Mouse (Mus musculus): ENCODE measurements around the gene Rassf8. TPM values are rescaled to one million over a fixed set of nuclear protein-coding genes. Genes with fewer than 3 reads are reported as not detected.
A peak's percentile ranks its signal among the peaks of the same experiment; 100 is the strongest.

Gene Rassf8
- total RNA-seq (2017) = 9.4 and 17.6 TPM in 2 replicates

- ATAC-seq (replicated peaks in 1 of 2; ENCODE audit: insufficient read depth in 1 of 2, low FRiP score in 2 of 2, low TSS enrichment in 1 of 2, low read depth in 1 of 2, poor library complexity in 2 of 2, severe bottlenecking in 2 of 2) = peak; percentile 84 to 85
Observed at GRCm38 (mm10) chr6:145746132-145746849, at the start of gene Rassf8. Gene Rassf8, plus strand, starts transcription at chr6:145746748.

- ATAC-seq (replicated peaks in 1 of 2; ENCODE audit: insufficient read depth in 1 of 2, low FRiP score in 2 of 2, low TSS enrichment in 1 of 2, low read depth in 1 of 2, poor library complexity in 2 of 2, severe bottlenecking in 2 of 2) = no peak
Observed at GRCm38 (mm10) chr6:145701021-145701540, 45.5 kb upstream of the Rassf8 start.

GRCm38 (mm10) chr6:145703667-145704066 lies 42.9 kb upstream of the Rassf8 start:
- ATAC-seq (replicated peaks in 1 of 2; ENCODE audit: insufficient read depth in 1 of 2, low FRiP score in 2 of 2, low TSS enrichment in 1 of 2, low read depth in 1 of 2, poor library complexity in 2 of 2, severe bottlenecking in 2 of 2) = no peak

GRCm38 (mm10) chr6:145709956-145710720 lies 36.4 kb upstream of the Rassf8 start:
- ATAC-seq (replicated peaks in 1 of 2; ENCODE audit: insufficient read depth in 1 of 2, low FRiP score in 2 of 2, low TSS enrichment in 1 of 2, low read depth in 1 of 2, poor library complexity in 2 of 2, severe bottlenecking in 2 of 2) = no peak

- ATAC-seq (replicated peaks in 1 of 2; ENCODE audit: insufficient read depth in 1 of 2, low FRiP score in 2 of 2, low TSS enrichment in 1 of 2, low read depth in 1 of 2, poor library complexity in 2 of 2, severe bottlenecking in 2 of 2) = no peak
Observed at GRCm38 (mm10) chr6:145710797-145711196, 35.8 kb upstream of the Rassf8 start.

GRCm38 (mm10) chr6:145711320-145711719 lies 35.2 kb upstream of the Rassf8 start:
- ATAC-seq (replicated peaks in 1 of 2; ENCODE audit: insufficient read depth in 1 of 2, low FRiP score in 2 of 2, low TSS enrichment in 1 of 2, low read depth in 1 of 2, poor library complexity in 2 of 2, severe bottlenecking in 2 of 2) = no peak

- no peak for ATAC-seq (replicated peaks in 1 of 2; ENCODE audit: insufficient read depth in 1 of 2, low FRiP score in 2 of 2, low TSS enrichment in 1 of 2, low read depth in 1 of 2, poor library complexity in 2 of 2, severe bottlenecking in 2 of 2)
Observed at GRCm38 (mm10) chr6:145713241-145714114, 33.1 kb upstream of the Rassf8 start.

GRCm38 (mm10) chr6:145714131-145714530 lies 32.4 kb upstream of the Rassf8 start:
- no peak for ATAC-seq (replicated peaks in 1 of 2; ENCODE audit: insufficient read depth in 1 of 2, low FRiP score in 2 of 2, low TSS enrichment in 1 of 2, low read depth in 1 of 2, poor library complexity in 2 of 2, severe bottlenecking in 2 of 2)

- ATAC-seq (replicated peaks in 1 of 2; ENCODE audit: insufficient read depth in 1 of 2, low FRiP score in 2 of 2, low TSS enrichment in 1 of 2, low read depth in 1 of 2, poor library complexity in 2 of 2, severe bottlenecking in 2 of 2) = no peak
Observed at GRCm38 (mm10) chr6:145722596-145722995, 24.0 kb upstream of the Rassf8 start.

GRCm38 (mm10) chr6:145723131-145723863 lies 23.3 kb upstream of the Rassf8 start:
- no peak for ATAC-seq (replicated peaks in 1 of 2; ENCODE audit: insufficient read depth in 1 of 2, low FRiP score in 2 of 2, low TSS enrichment in 1 of 2, low read depth in 1 of 2, poor library complexity in 2 of 2, severe bottlenecking in 2 of 2)

GRCm38 (mm10) chr6:145725849-145726248 lies 20.7 kb upstream of the Rassf8 start:
- no peak for ATAC-seq (replicated peaks in 1 of 2; ENCODE audit: insufficient read depth in 1 of 2, low FRiP score in 2 of 2, low TSS enrichment in 1 of 2, low read depth in 1 of 2, poor library complexity in 2 of 2, severe bottlenecking in 2 of 2)

- no peak for ATAC-seq (replicated peaks in 1 of 2; ENCODE audit: insufficient read depth in 1 of 2, low FRiP score in 2 of 2, low TSS enrichment in 1 of 2, low read depth in 1 of 2, poor library complexity in 2 of 2, severe bottlenecking in 2 of 2)
Observed at GRCm38 (mm10) chr6:145726986-145727385, 19.6 kb upstream of the Rassf8 start.

- no peak for ATAC-seq (replicated peaks in 1 of 2; ENCODE audit: insufficient read depth in 1 of 2, low FRiP score in 2 of 2, low TSS enrichment in 1 of 2, low read depth in 1 of 2, poor library complexity in 2 of 2, severe bottlenecking in 2 of 2)
Observed at GRCm38 (mm10) chr6:145732868-145733267, 13.7 kb upstream of the Rassf8 start.

GRCm38 (mm10) chr6:145733276-145733675 lies 13.3 kb upstream of the Rassf8 start:
- no peak for ATAC-seq (replicated peaks in 1 of 2; ENCODE audit: insufficient read depth in 1 of 2, low FRiP score in 2 of 2, low TSS enrichment in 1 of 2, low read depth in 1 of 2, poor library complexity in 2 of 2, severe bottlenecking in 2 of 2)

GRCm38 (mm10) chr6:145733911-145734310 lies 12.6 kb upstream of the Rassf8 start:
- ATAC-seq (replicated peaks in 1 of 2; ENCODE audit: insufficient read depth in 1 of 2, low FRiP score in 2 of 2, low TSS enrichment in 1 of 2, low read depth in 1 of 2, poor library complexity in 2 of 2, severe bottlenecking in 2 of 2) = no peak

GRCm38 (mm10) chr6:145736099-145736498 lies 10.4 kb upstream of the Rassf8 start:
- ATAC-seq (replicated peaks in 1 of 2; ENCODE audit: insufficient read depth in 1 of 2, low FRiP score in 2 of 2, low TSS enrichment in 1 of 2, low read depth in 1 of 2, poor library complexity in 2 of 2, severe bottlenecking in 2 of 2) = no peak

GRCm38 (mm10) chr6:145739231-145739630 lies 7.3 kb upstream of the Rassf8 start:
- no peak for ATAC-seq (replicated peaks in 1 of 2; ENCODE audit: insufficient read depth in 1 of 2, low FRiP score in 2 of 2, low TSS enrichment in 1 of 2, low read depth in 1 of 2, poor library complexity in 2 of 2, severe bottlenecking in 2 of 2)
